In genomic region chr1:20817172-20817571, GRCm38 (mm10) we compare ENCODE assay signal across 1 mouse cellular context.
TF ChIP-seq lines count a peak whose summit lies in the region.

No protein-coding gene starts in this region.

TF ChIP-seq in CH12.LX, 34 proteins besides CTCF, POLR2A, EP300 and RAD21:
- TF ChIP-seq ZC3H11A (IDR thresholded peaks at IDR 0.05; ENCODE audit: low read depth, low read length) = no peak
- no peak for TF ChIP-seq HCFC1 (IDR thresholded peaks at IDR 0.05; ENCODE audit: low read depth, low read length)
